Mouse (Mus musculus) G1E (cell line): Measurements from ENCODE around the gene Rps3. TPM values are rescaled to one million over a fixed set of nuclear protein-coding genes. Genes with fewer than 3 reads are reported as not detected.

Experiments
- ATAC-seq: 2 replicates; pipeline ENCODE4 v1.8.0; 2016; ENCODE audit warnings: mild to moderate bottlenecking; ENCODE audit not compliant: insufficient number of reproducible peaks, poor library complexity, low FRiP score, severe bottlenecking; ENCODE audit errors: extremely low read depth
- DNase-seq: peaks from one replicate; pipeline ENCODE4 v3.0.0; 2012; ENCODE audit warnings: low spot score
- H3K27me3 ChIP-seq: 2 replicates; pipeline ENCODE4 v1.6.1; 2012; ENCODE audit warnings: mild to moderate bottlenecking, low read length, inconsistent platforms; ENCODE audit not compliant: insufficient read depth
- H3K36me3 ChIP-seq: replicated peaks from 2 replicates; pipeline ENCODE3; 2012; ENCODE audit warnings: mild to moderate bottlenecking, inconsistent platforms
- H3K4me1 ChIP-seq: 2 replicates; pipeline ENCODE4 v1.6.1; 2012; ENCODE audit warnings: low read depth, low read length, inconsistent platforms, mixed read lengths; ENCODE audit not compliant: insufficient read depth
- H3K4me3 ChIP-seq: 2 replicates; pipeline ENCODE4 v1.5.1; 2012; ENCODE audit warnings: low read depth, mild to moderate bottlenecking, inconsistent platforms, low read length, moderate library complexity, mixed read lengths
- H3K9me3 ChIP-seq: replicated peaks from 2 replicates; pipeline ENCODE4 v1.6.1; 2012; ENCODE audit warnings: inconsistent platforms
- CTCF ChIP-seq: IDR thresholded peaks from 2 replicates; pipeline ENCODE4 v1.5.1; 2012; ENCODE audit warnings: low read depth, low read length, inconsistent platforms, mixed read lengths
- GATA1 ChIP-seq: IDR thresholded peaks from 2 replicates; pipeline ENCODE4 v1.6.1; 2012; ENCODE audit warnings: borderline replicate concordance, low read length, inconsistent platforms, mixed read lengths
- GATA2 ChIP-seq: IDR thresholded peaks from 2 replicates; pipeline ENCODE4 v1.6.1; 2012; ENCODE audit warnings: low read depth, low read length, inconsistent platforms, borderline replicate concordance
- POLR2AphosphoS5 ChIP-seq: IDR thresholded peaks from 2 replicates; pipeline ENCODE4 v1.6.1; 2012; ENCODE audit warnings: low read depth, low read length, inconsistent platforms; ENCODE audit not compliant: insufficient replicate concordance
- TAL1 ChIP-seq: conservative IDR thresholded peaks from 2 replicates; pipeline ENCODE4 v1.6.1; 2012; ENCODE audit warnings: low read depth, low read length, inconsistent platforms, mixed read lengths
- polyA plus RNA-seq: library from polyadenylated mRNA; stranded (reverse); fragments of >175 nt; gene quantifications from 2 replicates; pipeline ENCODE4 v1.2.3, GENCODE M21; 2012
- total RNA-seq, 2 experiments: library from RNA; stranded (forward) in 1 of 2; stranded (reverse) in 1 of 2; fragments of 200-1000 nt in 1 of 2; fragments of >200 nt in 1 of 2; fragmentation: Nextera tagmentation in 1 of 2; gene quantifications; 2 replicates each; pipeline ENCODE4 v1.2.3; 2014 to 2017

Gene Rps3
- total RNA-seq (2014; fragmentation: Nextera tagmentation) (437 and 482 TPM in 2 replicates), total RNA-seq (2017) (2,538 and 2,989 TPM in 2 replicates), polyA plus RNA-seq (399 and 541 TPM in 2 replicates)

- peaks cover 47% of the 10 kb centered on the region for H3K36me3 ChIP-seq
- peak within 1 kb of the TSS; percentile 81 for H3K4me3 ChIP-seq
- H3K4me1 ChIP-seq = peaks cover 42% of the 10 kb centered on the region
- TF ChIP-seq GATA1 (no peak), CTCF (no peak), TAL1 (no peak), POLR2AphosphoS5 (no peak), GATA2 (no peak)
- no peaks in the 10 kb centered on the region for H3K27me3 ChIP-seq
- ATAC-seq = peak; percentile 83
- H3K9me3 ChIP-seq = no peaks in the 10 kb centered on the region
- peak; percentile 76 for DNase-seq
Observed at GRCm38 (mm10) chr7:99483271-99483923, at the start of gene Rps3. Gene Rps3 (minus strand): TSS chr7:99483738.

- H3K9me3 ChIP-seq = no peaks in the 10 kb centered on the region
- no peak for TF ChIP-seq CTCF
- no peak for TF ChIP-seq TAL1
- no peak for TF ChIP-seq GATA2
- TF ChIP-seq POLR2AphosphoS5 = no peak
- TF ChIP-seq GATA1 = no peak
- H3K4me1 ChIP-seq = peaks cover 69% of the 10 kb centered on the region
- ATAC-seq (no peak), DNase-seq (no peak)
- peaks cover 13% of the 10 kb centered on the region for H3K36me3 ChIP-seq
- H3K27me3 ChIP-seq = no peaks in the 10 kb centered on the region
- H3K4me3 ChIP-seq = no peak overlapping the region
Observed at GRCm38 (mm10) chr7:99532526-99532925, 49.0 kb upstream of the Rps3 start.

GRCm38 (mm10) chr7:99531408-99531970 is 48.0 kb upstream of the Rps3 start:
- H3K4me3 ChIP-seq = peak overlapping the region; percentile 14; the same call in 1 of the 2 replicates
- H3K36me3 ChIP-seq = peaks cover 5% of the 10 kb centered on the region
- no peaks in the 10 kb centered on the region for H3K9me3 ChIP-seq
- ATAC-seq (no peak), DNase-seq (no peak)
- no peak for TF ChIP-seq POLR2AphosphoS5
- TF ChIP-seq TAL1 = no peak
- TF ChIP-seq CTCF = no peak
- TF ChIP-seq GATA2 = no peak
- TF ChIP-seq GATA1 = no peak
- peaks cover 58% of the 10 kb centered on the region for H3K4me1 ChIP-seq
- no peaks in the 10 kb centered on the region for H3K27me3 ChIP-seq

DNA sequence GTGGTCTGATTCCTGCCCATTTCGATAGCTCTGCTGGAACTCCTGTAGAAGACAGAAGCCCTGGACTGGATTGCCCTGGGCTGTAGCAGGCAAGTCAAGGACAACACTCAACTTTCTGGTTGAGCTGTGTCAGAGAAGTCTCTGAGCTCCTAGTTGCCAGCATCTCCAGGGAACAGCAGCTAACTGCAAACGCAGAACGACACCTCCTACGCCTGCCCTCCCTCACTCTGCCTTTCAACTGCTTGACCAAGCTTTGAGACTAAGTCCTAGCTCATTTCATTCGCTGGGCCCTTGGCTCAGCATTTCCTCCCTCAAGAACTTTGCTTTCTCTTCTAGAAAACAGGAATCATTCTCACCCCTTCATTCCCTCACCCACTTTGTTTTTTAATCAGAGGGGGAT is 45.9 kb upstream of the Rps3 start:
- TF ChIP-seq GATA2 = no peak
- no peak for TF ChIP-seq CTCF
- no peak for TF ChIP-seq POLR2AphosphoS5

GRCm38 (mm10) chr7:99528547-99528946 is 45.0 kb upstream of the Rps3 start:
- DNase-seq = no peak
- no peak for ATAC-seq
- TF ChIP-seq TAL1 = no peak
- no peak for TF ChIP-seq CTCF
- TF ChIP-seq POLR2AphosphoS5 = no peak
- no peak for TF ChIP-seq GATA1
- no peak for TF ChIP-seq GATA2
- H3K4me1 ChIP-seq = peaks cover 36% of the 10 kb centered on the region
- no peaks in the 10 kb centered on the region for H3K27me3 ChIP-seq
- H3K36me3 ChIP-seq = no peaks in the 10 kb centered on the region
- no peak overlapping the region for H3K4me3 ChIP-seq
- no peaks in the 10 kb centered on the region for H3K9me3 ChIP-seq

More for the DNA sequence above, 45.9 kb upstream of the Rps3 start:
- no peak for ATAC-seq
- H3K27me3 ChIP-seq = no peaks in the 10 kb centered on the region
- H3K9me3 ChIP-seq = no peaks in the 10 kb centered on the region
- DNase-seq = no peak
- H3K36me3 ChIP-seq = no peaks in the 10 kb centered on the region
- H3K4me1 ChIP-seq = peaks cover 45% of the 10 kb centered on the region
- no peak overlapping the region for H3K4me3 ChIP-seq

DNA sequence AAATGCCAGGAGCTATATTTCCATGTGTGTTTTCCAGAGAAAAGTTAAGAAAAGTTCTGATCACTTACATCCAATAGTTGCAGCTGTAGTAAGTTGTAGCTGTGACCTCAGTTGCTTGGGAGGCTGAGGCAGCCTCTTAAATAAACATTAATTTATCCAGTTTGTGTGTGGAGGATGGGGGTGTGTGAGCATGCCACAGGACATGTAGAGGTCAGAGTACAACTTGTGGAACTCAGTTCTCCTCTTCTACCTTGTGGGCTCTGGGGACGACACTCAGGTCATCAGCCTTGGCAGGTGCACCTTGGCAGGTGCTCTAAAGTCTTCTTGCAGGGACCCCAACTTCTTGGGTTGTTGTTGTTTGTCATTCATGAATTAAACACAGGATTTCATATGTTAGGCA is 40.3 kb upstream of the Rps3 start:
- 0 out of 2 replicates have a peak, but pooled peaks cover 3% of the 10 kb centered on the region for H3K27me3 ChIP-seq
- TF ChIP-seq CTCF (no peak), POLR2AphosphoS5 (no peak), GATA2 (no peak), TAL1 (no peak), GATA1 (no peak)
- H3K9me3 ChIP-seq = no peaks in the 10 kb centered on the region
- no peak overlapping the region for H3K4me3 ChIP-seq
- H3K36me3 ChIP-seq = no peaks in the 10 kb centered on the region
- peaks cover 9% of the 10 kb centered on the region; the same call in 1 of the 2 replicates for H3K4me1 ChIP-seq
- DNase-seq (no peak), ATAC-seq (no peak)
